Mouse (Mus musculus) liver, embryonic 13.5 days (tissue): Measurements from ENCODE around the gene Cdhr3. TPM values are rescaled to one million over a fixed set of nuclear protein-coding genes. Genes with fewer than 3 reads are reported as not detected.
A peak's percentile ranks its signal among the peaks of the same experiment; 100 is the strongest.

Source experiments
- ATAC-seq: fragments of 200-750 bp; cut with Nextera tagmentation; 2 replicates; pipeline ENCODE4 v1.8.0; 2017; ENCODE audit warnings: low read depth, mild to moderate bottlenecking, moderate number of reproducible peaks, moderate library complexity
- DNase-seq: peaks from one replicate; pipeline ENCODE4 v3.0.0; 2022
- H3K27ac ChIP-seq: fragments of 300-500 bp; sonication (generic); 2 replicates; pipeline ENCODE4 v1.5.1; 2015; ENCODE audit warnings: moderate library complexity, mild to moderate bottlenecking, inconsistent platforms
- H3K27me3 ChIP-seq: fragments of 300-500 bp; sonication (generic); 2 replicates; pipeline ENCODE4 v1.6.1; 2015; ENCODE audit warnings: mild to moderate bottlenecking, inconsistent platforms
- H3K36me3 ChIP-seq: fragments of 300-500 bp; sonication (generic); 2 replicates; pipeline ENCODE4 v1.6.1; 2015; ENCODE audit warnings: mild to moderate bottlenecking, inconsistent platforms
- H3K4me1 ChIP-seq: fragments of 300-500 bp; sonication (generic); replicated peaks from 2 replicates; pipeline ENCODE4 v1.6.1; 2015; ENCODE audit warnings: inconsistent platforms
- H3K4me2 ChIP-seq: fragments of 300-500 bp; sonication (generic); 2 replicates; pipeline ENCODE4 v1.6.1; 2015; ENCODE audit warnings: inconsistent platforms, mild to moderate bottlenecking, moderate library complexity
- H3K4me3 ChIP-seq: fragments of 300-500 bp; sonication (generic); replicated peaks from 2 replicates; pipeline ENCODE4 v1.5.1; 2015; ENCODE audit warnings: mild to moderate bottlenecking, inconsistent platforms
- H3K9ac ChIP-seq: fragments of 300-500 bp; sonication (generic); 2 replicates; pipeline ENCODE4 v1.6.1; 2015; ENCODE audit warnings: mild to moderate bottlenecking, inconsistent platforms
- H3K9me3 ChIP-seq: fragments of 300-500 bp; sonication (generic); replicated peaks from 2 replicates; pipeline ENCODE4 v1.6.1; 2016; ENCODE audit warnings: inconsistent platforms
- WGBS: fragments of 180-500 bp; shearing (Covaris S2); methylation state at CpG from one replicate; pipeline ENCODE4 v1.1.7; 2015; ENCODE audit not compliant: insufficient replicate concordance; 5-methylcytosine and 5-hydroxymethylcytosine counted together
- polyA plus RNA-seq: library from polyadenylated mRNA; unstranded; fragments of >200 nt; fragmentation: Nextera tagmentation; extraction: Ambion mirVana; gene quantifications from 2 replicates; pipeline ENCODE4 v1.2.1, GENCODE M21; 2015

Cdhr3 gene
- polyA plus RNA-seq, 1 experiment from 2014 or later, result not detected

DNA sequence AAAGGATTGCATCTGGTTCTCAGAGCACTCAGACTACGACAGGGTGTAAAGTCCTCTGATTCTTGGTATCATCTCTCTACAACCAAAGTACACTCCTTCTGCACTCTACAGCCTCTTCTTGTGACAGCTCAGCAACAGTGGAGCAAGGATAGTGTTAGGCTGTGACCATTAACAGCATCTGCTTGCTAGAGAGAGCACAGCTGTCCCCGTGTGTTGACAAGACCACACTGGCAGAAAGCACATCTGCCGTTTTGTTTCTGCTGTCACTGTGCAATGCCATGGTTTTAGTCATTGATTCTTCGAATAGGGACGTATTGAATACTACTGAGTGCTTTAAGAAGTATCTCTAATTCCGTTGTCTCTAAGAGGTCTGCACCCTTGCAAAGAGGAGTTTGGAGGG is 36.6 kb downstream of the Cdhr3 start:
- no peaks in the 10 kb centered on the region for H3K36me3 ChIP-seq
- H3K27me3 ChIP-seq, result no peaks in the 10 kb centered on the region
- H3K4me2 ChIP-seq, result no peak overlapping the region
- DNase-seq (no peak), ATAC-seq (no peak)
- H3K4me1 ChIP-seq, result peaks cover 11% of the 10 kb centered on the region
- no peak overlapping the region for H3K27ac ChIP-seq
- no peaks in the 10 kb centered on the region for H3K9me3 ChIP-seq
- H3K4me3 ChIP-seq, result no peak overlapping the region
- 69% methylated on average over 6 of the region's 6 CpGs for WGBS
- H3K9ac ChIP-seq, result no peak overlapping the region

DNA sequence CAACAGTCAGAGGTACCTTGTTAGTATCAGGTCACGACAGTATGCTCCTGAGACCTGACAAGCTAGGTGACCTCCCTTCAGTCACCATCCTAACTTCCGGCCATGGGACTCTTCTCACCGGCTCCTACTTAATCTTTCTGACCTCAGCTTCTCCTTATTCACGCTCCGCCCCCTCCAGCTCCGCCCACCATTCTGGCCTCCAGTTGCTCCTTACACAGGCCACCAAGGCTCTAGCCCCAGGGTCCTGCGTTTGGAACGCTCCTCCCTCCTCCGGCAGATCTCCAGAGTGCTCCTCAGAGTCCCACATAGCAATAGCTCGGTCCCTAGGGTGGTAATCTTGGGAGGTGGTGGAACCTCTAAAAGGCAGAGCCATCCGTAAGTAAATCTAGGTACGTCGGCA is 38.9 kb downstream of the Cdhr3 start:
- no peaks in the 10 kb centered on the region for H3K9me3 ChIP-seq

DNA sequence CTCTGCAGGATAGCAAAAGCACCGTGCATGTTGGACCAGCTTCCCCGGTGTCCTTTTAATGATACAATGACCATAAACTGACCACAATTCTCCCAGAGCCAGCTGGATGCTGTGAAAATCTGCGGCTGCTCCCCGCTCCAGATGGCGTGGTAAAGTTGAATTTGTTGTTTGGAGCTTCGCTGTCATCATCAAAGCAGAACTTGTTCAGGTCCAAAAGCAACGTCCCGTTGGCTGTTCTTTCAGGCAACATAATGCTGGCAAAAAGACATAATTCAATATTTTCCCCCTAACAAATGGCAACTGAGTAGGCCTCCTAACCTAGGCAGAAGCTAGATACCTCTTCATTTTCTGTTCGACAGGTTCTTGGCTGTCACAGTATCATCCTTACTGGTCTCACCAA is 39.4 kb downstream of the Cdhr3 start:
- no peaks in the 10 kb centered on the region for H3K36me3 ChIP-seq
- ATAC-seq, result no peak
- WGBS, result 73% methylated on average over 9 of the region's 9 CpGs
- H3K4me2 ChIP-seq, result no peak overlapping the region
- H3K27me3 ChIP-seq, result no peaks in the 10 kb centered on the region
- H3K27ac ChIP-seq, result no peak overlapping the region
- no peak overlapping the region for H3K9ac ChIP-seq
- DNase-seq, result no peak
- no peaks in the 10 kb centered on the region for H3K9me3 ChIP-seq
- H3K4me3 ChIP-seq, result no peak overlapping the region
- peaks cover 5% of the 10 kb centered on the region for H3K4me1 ChIP-seq

More for the DNA sequence above, 38.9 kb downstream of the Cdhr3 start:
- Histone ChIP-seq H3K27me3 (no peaks in the 10 kb centered on the region), H3K4me3 (no peak overlapping the region), H3K4me1 (peaks cover 10% of the 10 kb centered on the region), H3K36me3 (no peaks in the 10 kb centered on the region), H3K9ac (no peak overlapping the region), H3K27ac (no peak overlapping the region), H3K4me2 (no peak overlapping the region)
- ATAC-seq (no peak), DNase-seq (no peak)
- WGBS, result 62% methylated on average over 13 of the region's 13 CpGs

DNA sequence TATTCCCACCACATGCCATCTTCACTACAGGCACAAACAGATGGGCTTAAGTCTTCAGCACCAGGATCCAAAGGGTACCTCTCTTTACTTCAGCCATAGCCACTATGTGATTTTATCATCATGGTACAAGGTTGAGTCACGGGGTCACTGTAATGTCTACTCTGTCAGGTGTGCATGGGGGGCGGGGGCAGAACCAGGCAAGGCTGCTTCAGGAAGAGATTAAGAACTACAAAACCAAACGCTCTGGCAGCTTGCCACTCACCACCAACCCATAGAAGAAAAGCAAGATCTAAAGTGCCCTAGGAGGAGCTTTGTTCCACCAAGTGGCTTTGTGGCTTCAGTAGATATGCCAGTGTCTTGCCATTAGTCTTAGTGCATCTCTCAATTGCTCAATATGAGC is 44.3 kb downstream of the Cdhr3 start:
- WGBS, result 53% methylated on average over 3 of the region's 3 CpGs
- DNase-seq (no peak), ATAC-seq (no peak)
- Histone ChIP-seq H3K4me2 (no peak overlapping the region), H3K4me3 (no peak overlapping the region), H3K9ac (no peak overlapping the region), H3K4me1 (no peaks in the 10 kb centered on the region; the same call in 1 of the 2 replicates), H3K9me3 (no peaks in the 10 kb centered on the region), H3K27ac (no peak overlapping the region), H3K27me3 (no peaks in the 10 kb centered on the region), H3K36me3 (no peaks in the 10 kb centered on the region)

DNA sequence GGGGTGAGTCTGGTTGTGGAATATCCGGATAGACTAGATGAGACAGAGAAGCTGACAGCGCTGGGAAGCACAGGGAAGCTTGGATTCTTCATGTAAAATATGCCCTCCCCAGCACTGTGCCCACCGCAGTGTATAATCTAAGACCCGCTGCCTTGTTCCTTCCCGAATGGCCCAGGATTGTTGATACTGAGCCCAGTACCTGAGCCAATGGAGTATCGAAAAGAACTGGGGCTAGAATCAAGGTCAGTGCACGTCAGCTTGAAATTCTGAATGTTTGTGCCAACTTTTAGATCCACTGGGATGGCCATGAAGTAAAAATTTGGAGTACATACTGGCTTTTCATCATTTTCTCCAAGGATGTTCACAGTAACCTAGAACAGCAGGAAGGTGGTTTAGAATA is 46.2 kb downstream of the Cdhr3 start:
- Histone ChIP-seq H3K27ac (no peak overlapping the region), H3K27me3 (no peaks in the 10 kb centered on the region), H3K4me2 (no peak overlapping the region), H3K4me1 (no peaks in the 10 kb centered on the region; the same call in 1 of the 2 replicates), H3K9ac (no peak overlapping the region), H3K36me3 (no peaks in the 10 kb centered on the region), H3K4me3 (no peak overlapping the region), H3K9me3 (no peaks in the 10 kb centered on the region)
- ATAC-seq, result no peak
- DNase-seq, result no peak
- WGBS, result 72% methylated on average over 7 of the region's 7 CpGs

DNA sequence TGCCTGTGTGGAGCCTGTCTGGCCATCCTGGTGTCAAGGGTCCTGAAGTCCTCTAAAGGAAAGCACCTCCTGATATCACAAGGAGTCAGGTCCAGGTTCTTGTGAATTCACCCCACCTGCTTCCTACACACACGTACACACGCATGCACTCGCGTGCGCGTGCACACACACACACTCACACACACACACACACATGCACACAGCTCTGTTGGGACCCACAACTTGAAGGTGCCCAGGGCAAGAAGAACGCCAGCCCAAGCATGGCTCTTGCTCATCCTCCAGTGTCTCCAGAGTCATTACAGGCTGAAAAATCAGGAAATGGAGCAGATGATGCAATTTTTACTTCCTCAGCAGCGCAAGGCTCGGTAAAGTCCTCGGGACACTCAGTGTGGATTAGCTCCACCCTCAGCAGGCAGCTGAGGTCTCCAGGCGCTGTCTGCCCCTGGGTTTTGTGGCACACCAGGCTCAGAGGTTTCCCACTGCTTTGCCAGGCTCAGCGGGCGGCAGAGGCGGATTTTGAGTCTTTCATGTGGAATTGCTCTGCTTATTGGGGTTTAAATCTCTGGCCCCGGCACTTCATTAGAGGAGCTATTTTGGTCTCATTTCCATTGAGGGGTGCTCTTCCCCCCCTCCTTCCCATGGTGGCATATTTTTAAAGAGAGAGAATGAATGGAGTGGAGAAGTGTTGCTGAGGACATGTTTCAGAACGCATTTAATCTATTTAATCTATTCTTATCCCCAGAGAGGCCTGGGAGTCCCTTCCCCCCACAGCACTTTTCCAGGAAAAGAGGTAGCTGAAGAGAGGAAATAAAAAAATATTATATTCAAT is 46.9 kb downstream of the Cdhr3 start:
- no peaks in the 10 kb centered on the region for H3K9me3 ChIP-seq
- no peaks in the 10 kb centered on the region for H3K36me3 ChIP-seq
- WGBS, result 46% methylated on average over 16 of the region's 16 CpGs
- no peaks in the 10 kb centered on the region for H3K27me3 ChIP-seq
- no peak overlapping the region for H3K27ac ChIP-seq
- ATAC-seq, result no peak
- DNase-seq, result no peak
- no peaks in the 10 kb centered on the region; the same call in 1 of the 2 replicates for H3K4me1 ChIP-seq
- no peak overlapping the region for H3K9ac ChIP-seq
- no peak overlapping the region for H3K4me3 ChIP-seq
- H3K4me2 ChIP-seq, result no peak overlapping the region

DNA sequence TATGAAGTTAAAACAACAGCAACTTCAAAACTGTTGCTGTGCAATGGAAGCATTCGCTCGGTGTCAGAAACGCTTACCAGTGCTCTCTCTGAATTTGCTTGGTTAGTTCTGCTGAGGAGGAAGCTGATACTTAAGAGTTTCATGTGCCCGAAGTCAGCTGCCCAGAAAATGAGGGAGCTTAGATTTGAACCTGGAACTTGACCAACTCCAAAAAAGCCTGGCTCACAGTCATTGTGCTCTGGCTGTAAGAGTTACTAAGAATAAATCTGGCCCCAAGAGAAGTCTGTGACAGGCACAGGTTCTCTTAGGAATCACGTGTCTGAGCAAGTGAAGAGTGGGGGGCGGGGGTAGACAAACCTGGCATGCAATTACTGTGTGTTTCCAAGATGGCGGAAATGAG is 51.2 kb downstream of the Cdhr3 start:
- Histone ChIP-seq H3K4me2 (no peak overlapping the region), H3K27ac (no peak overlapping the region), H3K9me3 (no peaks in the 10 kb centered on the region), H3K9ac (no peak overlapping the region), H3K4me3 (no peak overlapping the region), H3K36me3 (no peaks in the 10 kb centered on the region), H3K27me3 (no peaks in the 10 kb centered on the region), H3K4me1 (no peaks in the 10 kb centered on the region; the same call in 1 of the 2 replicates)
- DNase-seq (no peak), ATAC-seq (no peak)
- WGBS, result 68% methylated on average over 7 of the region's 7 CpGs

DNA sequence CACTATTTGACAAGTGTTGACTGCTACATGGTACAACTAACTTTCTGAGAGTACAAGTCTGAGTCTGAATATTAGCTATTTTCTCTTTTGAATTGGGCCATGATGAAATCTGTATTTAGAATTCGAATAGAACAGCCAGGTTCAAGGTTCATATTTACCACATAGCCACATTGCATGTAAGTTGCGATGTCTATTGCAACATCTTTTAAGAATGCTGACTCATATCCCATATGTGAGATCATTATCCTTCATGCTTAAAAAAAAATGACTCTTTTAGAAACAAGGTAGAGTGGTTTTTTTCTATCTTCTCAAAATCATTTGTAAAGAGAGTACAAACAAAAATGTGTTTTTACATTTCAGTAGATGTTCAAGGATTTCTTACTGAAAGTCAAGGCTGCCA is 51.9 kb downstream of the Cdhr3 start:
- Histone ChIP-seq H3K4me3 (no peak overlapping the region), H3K27me3 (peaks cover 1% of the 10 kb centered on the region; the same call in 1 of the 2 replicates), H3K4me2 (no peak overlapping the region), H3K27ac (no peak overlapping the region), H3K9ac (no peak overlapping the region), H3K9me3 (no peaks in the 10 kb centered on the region), H3K4me1 (no peaks in the 10 kb centered on the region; the same call in 1 of the 2 replicates), H3K36me3 (no peaks in the 10 kb centered on the region)
- DNase-seq (no peak), ATAC-seq (no peak)
- 42% methylated on average over 2 of the region's 2 CpGs for WGBS

DNA sequence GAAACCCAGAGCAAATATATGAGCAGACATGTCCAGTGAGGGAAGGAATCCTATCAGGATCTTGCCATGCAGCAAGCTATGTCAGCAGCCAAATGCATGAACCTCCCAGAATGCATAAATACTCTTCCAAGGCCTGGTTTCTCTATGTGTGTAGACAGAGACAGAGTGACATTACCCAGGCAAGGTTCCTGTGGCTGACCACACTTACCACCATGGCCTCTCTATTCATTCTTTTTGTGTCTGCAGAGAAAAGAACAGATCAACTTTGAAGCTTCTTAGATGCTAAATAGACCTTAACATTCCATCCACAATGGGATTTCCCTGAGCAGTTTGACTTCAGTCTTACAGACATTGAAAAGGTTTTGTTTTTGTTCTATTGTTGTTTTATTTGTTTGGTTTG is 54.0 kb downstream of the Cdhr3 start:
- Histone ChIP-seq H3K36me3 (no peaks in the 10 kb centered on the region), H3K4me1 (no peaks in the 10 kb centered on the region), H3K27me3 (peaks cover 6% of the 10 kb centered on the region; the same call in 1 of the 2 replicates), H3K4me3 (no peak overlapping the region), H3K27ac (no peak overlapping the region), H3K9ac (no peak overlapping the region), H3K4me2 (no peak overlapping the region), H3K9me3 (no peaks in the 10 kb centered on the region)
- DNase-seq, result no peak
- ATAC-seq, result no peak

DNA sequence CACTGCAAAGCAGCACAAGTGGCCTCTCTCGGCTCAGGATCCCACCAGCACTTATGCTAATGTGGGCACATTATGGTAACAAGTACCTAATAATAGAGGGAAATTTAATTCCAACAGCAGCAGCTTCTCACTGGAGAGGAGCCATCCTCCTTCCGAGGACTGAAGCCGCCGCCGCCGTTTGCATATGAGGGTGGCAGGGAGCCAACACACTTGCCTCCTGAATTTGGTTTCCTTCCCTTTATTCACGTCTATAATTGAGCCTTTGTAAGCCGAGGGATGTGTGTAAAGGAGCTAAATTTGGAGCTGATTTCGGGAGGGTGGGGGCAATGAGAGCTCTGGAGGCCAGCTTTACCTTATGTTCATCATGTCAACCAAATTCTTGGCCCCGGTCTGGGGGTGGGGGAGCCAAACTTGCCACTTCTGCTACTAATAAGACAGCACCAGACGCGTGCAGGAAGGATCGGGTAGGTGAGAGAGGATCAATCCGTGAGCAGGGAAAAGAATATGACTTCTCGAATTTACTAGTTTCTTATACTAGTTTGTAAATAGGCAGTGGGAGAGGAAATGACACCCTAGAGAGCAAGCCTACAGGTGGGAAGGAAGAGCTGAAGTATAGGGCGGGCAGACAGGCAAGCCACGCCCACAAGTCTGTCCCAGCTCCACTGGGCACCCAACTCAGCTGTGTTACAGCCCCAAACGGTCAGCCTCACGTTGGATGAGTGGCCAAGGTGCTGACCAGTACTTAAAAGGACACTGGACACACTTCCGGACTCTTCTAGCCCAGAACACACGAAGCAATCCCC is 56.8 kb downstream of the Cdhr3 start:
- H3K9ac ChIP-seq, result no peak overlapping the region
- H3K4me1 ChIP-seq, result no peaks in the 10 kb centered on the region
- H3K4me2 ChIP-seq, result 0 out of 2 replicates have a peak overlapping the region, but pooled peaks have one; percentile 22
- H3K36me3 ChIP-seq, result no peaks in the 10 kb centered on the region
- no peak overlapping the region for H3K27ac ChIP-seq
- DNase-seq (no peak), ATAC-seq (no peak)
- WGBS, result 18% methylated on average over 21 of the region's 21 CpGs
- peaks cover 6% of the 10 kb centered on the region; the same call in 1 of the 2 replicates for H3K27me3 ChIP-seq
- H3K9me3 ChIP-seq, result no peaks in the 10 kb centered on the region
- no peak overlapping the region for H3K4me3 ChIP-seq

DNA sequence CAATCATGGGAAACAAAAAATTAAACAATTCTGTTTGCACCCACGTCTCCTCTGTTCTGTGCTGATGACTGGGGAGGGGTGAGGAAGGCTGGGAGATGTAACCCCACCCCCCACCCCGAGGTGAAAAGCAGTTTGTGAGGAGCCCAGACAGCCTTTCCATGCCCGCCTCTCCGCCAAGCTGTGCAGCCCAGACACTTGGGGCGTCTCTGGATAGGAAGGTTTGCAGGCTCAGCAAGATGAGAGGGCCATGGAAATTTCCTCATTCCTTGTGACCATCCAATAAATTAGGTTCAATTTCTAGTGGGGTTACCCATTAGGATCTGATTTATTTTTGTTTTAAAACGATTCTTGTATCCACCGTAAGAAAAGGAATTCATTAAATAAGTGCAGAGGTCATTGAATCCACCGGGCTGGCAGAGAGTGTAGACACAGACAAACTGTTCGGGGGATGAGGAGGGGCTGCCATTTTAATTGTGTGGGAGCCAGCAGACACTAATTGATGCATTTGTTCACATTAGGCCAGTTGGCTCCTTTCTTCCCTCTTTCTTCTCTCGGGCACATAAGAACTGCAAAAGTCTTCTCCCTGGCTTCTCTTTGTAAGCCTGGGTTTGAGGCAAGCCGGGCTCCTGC is 57.5 kb downstream of the Cdhr3 start:
- no peak overlapping the region for H3K4me3 ChIP-seq
- no peaks in the 10 kb centered on the region for H3K4me1 ChIP-seq
- no peak for ATAC-seq
- H3K9me3 ChIP-seq, result no peaks in the 10 kb centered on the region
- no peaks in the 10 kb centered on the region for H3K36me3 ChIP-seq
- H3K9ac ChIP-seq, result no peak overlapping the region
- DNase-seq, result no peak
- 39% methylated on average over 11 of the region's 11 CpGs for WGBS
- peaks cover 6% of the 10 kb centered on the region; the same call in 1 of the 2 replicates for H3K27me3 ChIP-seq
- no peak overlapping the region for H3K27ac ChIP-seq
- H3K4me2 ChIP-seq, result no peak overlapping the region
